Mouse (Mus musculus) megakaryocyte, embryonic 14.5 days (primary cell): ENCODE results near the gene Rtn4rl1. TPM values are rescaled to one million over a fixed set of nuclear protein-coding genes. Genes with fewer than 3 reads are reported as not detected.

ENCODE experiments used
- H3K27me3 ChIP-seq: replicated peaks from 2 replicates; pipeline ENCODE3; 2012; ENCODE audit warnings: inconsistent platforms
- H3K36me3 ChIP-seq: replicated peaks from 2 replicates; pipeline ENCODE3; 2012; ENCODE audit warnings: low read length, inconsistent platforms, mixed read lengths
- H3K4me1 ChIP-seq: 2 replicates; pipeline ENCODE4 v1.6.1; 2012; ENCODE audit warnings: inconsistent platforms
- H3K4me3 ChIP-seq: replicated peaks from 2 replicates; pipeline ENCODE3; 2012; ENCODE audit warnings: moderate library complexity, mild to moderate bottlenecking, inconsistent platforms
- H3K9me3 ChIP-seq: 2 replicates; pipeline ENCODE4 v1.6.1; 2012; ENCODE audit warnings: inconsistent platforms
- FLI1 ChIP-seq: IDR thresholded peaks from 2 replicates; pipeline ENCODE4 v1.6.1; 2012; ENCODE audit warnings: low read length, inconsistent platforms, mixed read lengths
- GATA1 ChIP-seq: IDR thresholded peaks from 3 replicates; pipeline ENCODE4 v1.6.1; 2012; ENCODE audit warnings: mixed read lengths, low read length, inconsistent platforms, borderline replicate concordance
- polyA plus RNA-seq: library from polyadenylated mRNA; stranded (reverse); fragments of >175 nt; gene quantifications from 2 replicates; pipeline ENCODE4 v1.2.3, GENCODE M21; 2012; ENCODE audit warnings: low replicate concordance; ENCODE audit not compliant: insufficient read depth

Rtn4rl1 gene
- polyA plus RNA-seq, 1 experiment, result 0.29 TPM

GRCm38 (mm10) chr11:75304797-75305196 lies 111.2 kb downstream of the Rtn4rl1 start:
- TF ChIP-seq GATA1 (no peak), FLI1 (no peak)
- Histone ChIP-seq H3K9me3 (no peaks in the 10 kb centered on the region), H3K36me3 (peaks cover 95% of the 10 kb centered on the region), H3K4me1 (peaks cover 26% of the 10 kb centered on the region), H3K4me3 (no peak overlapping the region), H3K27me3 (no peaks in the 10 kb centered on the region)

GRCm38 (mm10) chr11:75308650-75309049 lies 115.1 kb downstream of the Rtn4rl1 start:
- Histone ChIP-seq H3K36me3 (peaks cover 96% of the 10 kb centered on the region), H3K4me1 (peaks cover 2% of the 10 kb centered on the region), H3K9me3 (no peaks in the 10 kb centered on the region), H3K27me3 (no peaks in the 10 kb centered on the region), H3K4me3 (no peak overlapping the region)
- TF ChIP-seq FLI1, result no peak
- no peak for TF ChIP-seq GATA1

- peaks cover 11% of the 10 kb centered on the region for H3K4me1 ChIP-seq
- no peaks in the 10 kb centered on the region for H3K27me3 ChIP-seq
- no peaks in the 10 kb centered on the region for H3K9me3 ChIP-seq
- TF ChIP-seq FLI1 (no peak), GATA1 (no peak)
- H3K4me3 ChIP-seq, result no peak overlapping the region
- peaks cover 99% of the 10 kb centered on the region for H3K36me3 ChIP-seq
Measured at GRCm38 (mm10) chr11:75310813-75311212, 117.2 kb downstream of the Rtn4rl1 start.

- no peaks in the 10 kb centered on the region for H3K9me3 ChIP-seq
- H3K36me3 ChIP-seq, result peaks cover 97% of the 10 kb centered on the region
- peaks cover 11% of the 10 kb centered on the region for H3K4me1 ChIP-seq
- no peaks in the 10 kb centered on the region for H3K27me3 ChIP-seq
- TF ChIP-seq GATA1 (no peak), FLI1 (no peak)
- H3K4me3 ChIP-seq, result no peak overlapping the region
Measured at GRCm38 (mm10) chr11:75311751-75312150, 118.2 kb downstream of the Rtn4rl1 start.

- Histone ChIP-seq H3K9me3 (no peaks in the 10 kb centered on the region), H3K36me3 (peaks cover 95% of the 10 kb centered on the region), H3K4me1 (peaks cover 11% of the 10 kb centered on the region), H3K27me3 (no peaks in the 10 kb centered on the region), H3K4me3 (no peak overlapping the region)
- TF ChIP-seq FLI1 (no peak), GATA1 (no peak)
Measured at GRCm38 (mm10) chr11:75313834-75314233, 120.3 kb downstream of the Rtn4rl1 start.

Other genes with a start within 250 kb of the Rtn4rl1 start
- gene Hic1, start 24.3 kb upstream of the Rtn4rl1 start, polyA plus RNA-seq, result 0.41 TPM in 1 of 2 replicates, not detected in the other
- 1.1 and 4.0 TPM in 2 replicates for gene Ovca2, start 14.9 kb upstream of the Rtn4rl1 start, polyA plus RNA-seq
- gene Dph1, start 2.5 kb upstream of the Rtn4rl1 start, polyA plus RNA-seq, result 19.5 and 24.9 TPM in 2 replicates
- 10.0 and 11.0 TPM in 2 replicates for gene Rpa1, start 154.5 kb downstream of the Rtn4rl1 start, polyA plus RNA-seq
- 0.43 and 1.8 TPM in 2 replicates for gene Smyd4, start 154.7 kb downstream of the Rtn4rl1 start, polyA plus RNA-seq
- gene Serpinf1, start 228.9 kb downstream of the Rtn4rl1 start, polyA plus RNA-seq, result 2.5 TPM in 1 of 2 replicates, not detected in the other
- not detected in 2 replicates for gene Serpinf2, start 245.8 kb downstream of the Rtn4rl1 start, polyA plus RNA-seq